Mouse (Mus musculus): ENCODE measurements around the gene Psmd1. TPM values are rescaled to one million over a fixed set of nuclear protein-coding genes. Genes with fewer than 3 reads are reported as not detected.
A peak's percentile ranks its signal among the peaks of the same experiment; 100 is the strongest.

Psmd1 gene
- polyA plus RNA-seq, 1 experiment, result 61.2 TPM

- no peak for DNase-seq
- no peaks in the 10 kb centered on the region for H3K27me3 ChIP-seq (replicated peaks; ENCODE audit: control insufficient read depth, insufficient read depth, low read length)
- no peaks in the 10 kb centered on the region for H3K4me1 ChIP-seq (ENCODE audit: control insufficient read depth, insufficient read depth, low read length)
- no peak overlapping the region for H3K4me3 ChIP-seq (ENCODE audit: insufficient read depth, low read depth, low read length)
- H3K27ac ChIP-seq (ENCODE audit: insufficient read depth, low read depth, low read length), result no peak overlapping the region
- WGBS, result 86% methylated on average over 2 of the region's 2 CpGs
- H3K36me3 ChIP-seq (ENCODE audit: control insufficient read depth, insufficient read depth, low read length), result peaks cover 7% of the 10 kb centered on the region
- no peak for TF ChIP-seq CTCF (conservative IDR thresholded peaks at IDR 0.05; ENCODE audit: insufficient read depth, insufficient read length, low read depth, low read length)
- TF ChIP-seq POLR2A (IDR thresholded peaks at IDR 0.05; ENCODE audit: low read depth, low read length), result no peak
Measured at GRCm38 (mm10) chr1:86076565-86076964, 12.4 kb downstream of the Psmd1 start.

GRCm38 (mm10) chr1:86094413-86094812 lies 30.2 kb downstream of the Psmd1 start:
- TF ChIP-seq CTCF (conservative IDR thresholded peaks at IDR 0.05; ENCODE audit: insufficient read depth, insufficient read length, low read depth, low read length) (no peak), POLR2A (IDR thresholded peaks at IDR 0.05; ENCODE audit: low read depth, low read length) (no peak)
- DNase-seq, result peak; percentile 3
- Histone ChIP-seq H3K36me3 (ENCODE audit: control insufficient read depth, insufficient read depth, low read length) (peaks cover 5% of the 10 kb centered on the region; the same call in 1 of the 2 replicates), H3K27me3 (replicated peaks; ENCODE audit: control insufficient read depth, insufficient read depth, low read length) (no peaks in the 10 kb centered on the region), H3K4me1 (ENCODE audit: control insufficient read depth, insufficient read depth, low read length) (no peaks in the 10 kb centered on the region), H3K27ac (ENCODE audit: insufficient read depth, low read depth, low read length) (no peak overlapping the region), H3K4me3 (ENCODE audit: insufficient read depth, low read depth, low read length) (no peak overlapping the region)
- whole genome bisulfite sequencing, result 66% methylated on average over 7 of the region's 7 CpGs

GRCm38 (mm10) chr1:86105054-86105453 lies 40.9 kb downstream of the Psmd1 start:
- peaks cover 1% of the 10 kb centered on the region; the same call in 1 of the 2 replicates for H3K36me3 ChIP-seq (ENCODE audit: control insufficient read depth, insufficient read depth, low read length)
- H3K27ac ChIP-seq (ENCODE audit: insufficient read depth, low read depth, low read length), result no peak overlapping the region
- H3K4me1 ChIP-seq (ENCODE audit: control insufficient read depth, insufficient read depth, low read length), result no peaks in the 10 kb centered on the region
- no peak for DNase-seq
- no peaks in the 10 kb centered on the region for H3K27me3 ChIP-seq (replicated peaks; ENCODE audit: control insufficient read depth, insufficient read depth, low read length)
- no peak overlapping the region for H3K4me3 ChIP-seq (ENCODE audit: insufficient read depth, low read depth, low read length)
- WGBS, result 97% methylated on average over 1 of the region's 1 CpGs
- no peak for TF ChIP-seq POLR2A (IDR thresholded peaks at IDR 0.05; ENCODE audit: low read depth, low read length)
- TF ChIP-seq CTCF (conservative IDR thresholded peaks at IDR 0.05; ENCODE audit: insufficient read depth, insufficient read length, low read depth, low read length), result no peak

GRCm38 (mm10) chr1:86111779-86112178 lies 47.6 kb downstream of the Psmd1 start, which contains the start of gene Htr2b:
Gene Htr2b (minus strand): TSS chr1:86111970.
- H3K4me1 ChIP-seq (ENCODE audit: control insufficient read depth, insufficient read depth, low read length), result no peaks in the 10 kb centered on the region
- peak; percentile 35 for DNase-seq
- WGBS, result 38% methylated on average over 6 of the region's 6 CpGs
- no peak within 1 kb of the TSS for H3K27ac ChIP-seq (ENCODE audit: insufficient read depth, low read depth, low read length)
- H3K36me3 ChIP-seq (ENCODE audit: control insufficient read depth, insufficient read depth, low read length), result peaks cover 1% of the 10 kb centered on the region; the same call in 1 of the 2 replicates
- H3K27me3 ChIP-seq (replicated peaks; ENCODE audit: control insufficient read depth, insufficient read depth, low read length), result no peaks in the 10 kb centered on the region
- TF ChIP-seq CTCF (conservative IDR thresholded peaks at IDR 0.05; ENCODE audit: insufficient read depth, insufficient read length, low read depth, low read length) (no peak), POLR2A (IDR thresholded peaks at IDR 0.05; ENCODE audit: low read depth, low read length) (no peak)
- no peak within 1 kb of the TSS for H3K4me3 ChIP-seq (ENCODE audit: insufficient read depth, low read depth, low read length)

GRCm38 (mm10) chr1:86114141-86114540 lies 50.0 kb downstream of the Psmd1 start:
- H3K4me3 ChIP-seq (ENCODE audit: insufficient read depth, low read depth, low read length), result no peak overlapping the region
- no peak overlapping the region for H3K27ac ChIP-seq (ENCODE audit: insufficient read depth, low read depth, low read length)
- peak; percentile 5 for DNase-seq
- H3K4me1 ChIP-seq (ENCODE audit: control insufficient read depth, insufficient read depth, low read length), result no peaks in the 10 kb centered on the region
- 61% methylated on average over 3 of the region's 3 CpGs for WGBS
- H3K36me3 ChIP-seq (ENCODE audit: control insufficient read depth, insufficient read depth, low read length), result no peaks in the 10 kb centered on the region; the same call in 1 of the 2 replicates
- TF ChIP-seq CTCF (conservative IDR thresholded peaks at IDR 0.05; ENCODE audit: insufficient read depth, insufficient read length, low read depth, low read length), result no peak
- no peak for TF ChIP-seq POLR2A (IDR thresholded peaks at IDR 0.05; ENCODE audit: low read depth, low read length)
- no peaks in the 10 kb centered on the region for H3K27me3 ChIP-seq (replicated peaks; ENCODE audit: control insufficient read depth, insufficient read depth, low read length)

GRCm38 (mm10) chr1:86119549-86119948 lies 55.4 kb downstream of the Psmd1 start:
- Histone ChIP-seq H3K36me3 (ENCODE audit: control insufficient read depth, insufficient read depth, low read length) (peaks cover 2% of the 10 kb centered on the region; the same call in 1 of the 2 replicates), H3K4me3 (ENCODE audit: insufficient read depth, low read depth, low read length) (no peak overlapping the region), H3K27me3 (replicated peaks; ENCODE audit: control insufficient read depth, insufficient read depth, low read length) (no peaks in the 10 kb centered on the region), H3K27ac (ENCODE audit: insufficient read depth, low read depth, low read length) (no peak overlapping the region), H3K4me1 (ENCODE audit: control insufficient read depth, insufficient read depth, low read length) (no peaks in the 10 kb centered on the region)
- 67% methylated on average over 4 of the region's 4 CpGs for whole genome bisulfite sequencing
- TF ChIP-seq POLR2A (IDR thresholded peaks at IDR 0.05; ENCODE audit: low read depth, low read length) (no peak), CTCF (conservative IDR thresholded peaks at IDR 0.05; ENCODE audit: insufficient read depth, insufficient read length, low read depth, low read length) (no peak)
- no peak for DNase-seq

GRCm38 (mm10) chr1:86126036-86126435 lies 61.8 kb downstream of the Psmd1 start:
- Histone ChIP-seq H3K36me3 (ENCODE audit: control insufficient read depth, insufficient read depth, low read length) (peaks cover 16% of the 10 kb centered on the region), H3K27me3 (replicated peaks; ENCODE audit: control insufficient read depth, insufficient read depth, low read length) (no peaks in the 10 kb centered on the region), H3K4me3 (ENCODE audit: insufficient read depth, low read depth, low read length) (no peak overlapping the region), H3K4me1 (ENCODE audit: control insufficient read depth, insufficient read depth, low read length) (no peaks in the 10 kb centered on the region), H3K27ac (ENCODE audit: insufficient read depth, low read depth, low read length) (no peak overlapping the region)
- no peak for DNase-seq
- TF ChIP-seq CTCF (conservative IDR thresholded peaks at IDR 0.05; ENCODE audit: insufficient read depth, insufficient read length, low read depth, low read length) (no peak), POLR2A (IDR thresholded peaks at IDR 0.05; ENCODE audit: low read depth, low read length) (no peak)
- WGBS, result 86% methylated on average over 2 of the region's 2 CpGs
